Mouse (Mus musculus) left cerebral cortex, postnatal 14 days (tissue): ENCODE measurements at regions not wholly inside any gene's neighbourhood (a gene's known extent, or its start where the extent isn't known, plus 50 kb on each side); places are given as distances from the start of the nearest gene placed in this dataset.

Experiments
- DNase-seq, 2 experiments: peaks; one replicate each; pipeline ENCODE4 v3.0.0; 2021 to 2022; ENCODE audit warnings: low spot score in 2 of 2, mixed read lengths in 1 of 2
- intact Hi-C: fragments of 180-260 bp; cut with DNase I; formaldehyde crosslinking; loops from one replicate; pipeline ENCODE4 v1.15.1; 2025

DNA sequence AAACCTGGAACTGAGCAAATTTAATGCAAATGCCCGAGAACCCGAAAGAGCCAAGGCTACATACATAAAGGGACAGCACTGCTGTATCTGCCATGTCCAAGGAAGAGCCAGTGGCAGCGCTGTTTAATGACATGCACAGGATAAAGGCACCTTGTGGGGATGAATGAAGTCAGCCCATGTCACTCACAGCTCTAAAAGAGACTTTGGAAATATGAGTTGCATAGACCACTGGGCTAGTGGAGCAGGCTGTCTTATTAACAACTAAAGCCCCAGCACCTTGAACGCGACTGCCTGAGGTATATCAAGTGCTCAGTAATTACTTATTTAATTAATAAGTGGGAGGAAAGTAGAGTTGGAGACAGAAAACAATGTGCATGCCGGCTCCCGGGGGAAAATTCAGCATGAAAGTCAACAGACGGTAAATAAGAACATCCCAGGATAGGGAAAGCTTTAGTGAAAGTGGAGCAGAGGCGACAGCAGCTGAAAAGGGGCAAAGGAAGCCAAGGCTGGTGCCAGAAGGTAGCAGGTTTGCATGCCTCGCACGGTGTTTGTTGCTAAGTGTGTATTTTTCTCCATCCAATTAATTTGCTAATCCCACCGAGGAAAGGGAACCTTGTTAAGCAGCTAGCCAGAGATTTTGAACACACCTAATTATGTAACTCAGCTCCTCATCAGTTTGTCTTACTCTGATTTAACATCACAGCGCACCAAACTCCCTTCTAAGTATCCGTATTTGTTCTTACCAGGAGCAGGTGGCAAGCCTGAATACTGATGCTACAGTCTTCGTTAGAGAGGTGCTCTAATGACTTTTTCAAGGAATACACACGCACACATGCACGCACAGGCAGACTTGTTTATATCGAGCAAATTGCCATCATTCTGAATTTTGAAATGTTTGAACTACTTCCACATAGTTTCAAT, 167.4 kb downstream of the Triml1 start:
- no peak for DNase-seq
- intact Hi-C loops, result no loop called here

DNA sequence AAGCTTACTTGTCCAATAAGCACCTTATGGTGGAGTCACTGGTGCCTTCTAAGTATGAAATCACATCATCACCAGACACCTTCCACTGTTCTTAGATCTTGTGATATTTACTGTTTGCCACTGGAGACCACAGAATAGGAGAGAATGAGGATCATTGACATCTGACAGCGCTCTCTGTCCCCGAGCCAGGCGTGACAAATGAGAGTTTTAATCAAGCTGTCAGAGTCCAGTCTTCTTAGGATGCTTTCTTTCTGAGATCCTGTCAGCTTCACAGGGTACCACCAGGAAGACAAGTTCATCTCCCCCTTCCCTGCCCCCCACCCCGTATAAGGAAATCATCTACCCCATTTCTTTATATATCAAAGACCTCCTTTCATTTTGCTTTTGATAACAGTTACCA, 168.7 kb downstream of the Triml1 start:
- intact Hi-C loops, result no loop called here
- DNase-seq, result no peak

DNA sequence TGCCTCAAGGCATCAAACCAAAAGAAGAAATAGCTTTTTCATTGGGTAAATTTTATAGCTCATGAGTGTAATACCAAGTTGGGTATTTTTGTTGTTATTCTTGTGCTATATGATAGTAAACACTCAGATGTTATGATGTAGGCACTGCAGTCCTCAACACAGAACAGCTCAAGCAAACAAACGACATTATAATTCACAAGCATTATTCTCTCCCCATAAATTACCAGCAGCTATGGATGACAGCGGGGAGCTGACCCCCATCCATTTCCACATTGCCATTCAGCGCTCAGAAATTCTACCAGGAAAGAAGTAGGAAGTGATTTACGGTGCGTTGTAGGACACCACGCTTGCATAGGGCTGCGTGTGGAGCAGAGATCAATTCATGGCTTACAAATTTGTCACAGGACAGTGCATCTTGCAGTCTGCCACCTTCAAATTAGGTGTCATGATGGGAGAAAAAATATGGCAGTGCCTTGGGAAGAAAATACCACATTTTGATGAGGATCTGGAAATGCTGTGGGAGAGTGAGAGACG, 173.4 kb downstream of the Triml1 start:
- intact Hi-C loops, result no loop called here
- no peak for DNase-seq

DNA sequence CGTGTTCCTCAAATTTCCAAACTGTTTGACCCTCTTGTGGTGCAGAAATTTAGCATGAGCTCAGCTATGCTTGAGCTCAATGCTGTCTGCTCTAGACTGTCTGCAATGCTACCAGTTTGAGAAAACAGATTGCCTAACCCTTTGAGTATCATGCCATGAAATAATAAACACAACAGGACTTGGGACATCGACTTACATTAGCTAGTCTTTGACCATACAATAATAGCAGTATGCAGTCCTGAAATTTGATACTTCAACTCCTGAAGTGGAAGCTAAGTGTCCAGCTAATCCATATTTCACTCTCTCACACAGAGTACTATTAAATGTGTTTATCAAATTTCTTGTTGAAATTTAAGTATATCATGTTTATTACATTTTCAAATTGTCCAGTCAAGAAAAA, 176.8 kb downstream of the Triml1 start:
- intact Hi-C loops, result no loop called here

DNA sequence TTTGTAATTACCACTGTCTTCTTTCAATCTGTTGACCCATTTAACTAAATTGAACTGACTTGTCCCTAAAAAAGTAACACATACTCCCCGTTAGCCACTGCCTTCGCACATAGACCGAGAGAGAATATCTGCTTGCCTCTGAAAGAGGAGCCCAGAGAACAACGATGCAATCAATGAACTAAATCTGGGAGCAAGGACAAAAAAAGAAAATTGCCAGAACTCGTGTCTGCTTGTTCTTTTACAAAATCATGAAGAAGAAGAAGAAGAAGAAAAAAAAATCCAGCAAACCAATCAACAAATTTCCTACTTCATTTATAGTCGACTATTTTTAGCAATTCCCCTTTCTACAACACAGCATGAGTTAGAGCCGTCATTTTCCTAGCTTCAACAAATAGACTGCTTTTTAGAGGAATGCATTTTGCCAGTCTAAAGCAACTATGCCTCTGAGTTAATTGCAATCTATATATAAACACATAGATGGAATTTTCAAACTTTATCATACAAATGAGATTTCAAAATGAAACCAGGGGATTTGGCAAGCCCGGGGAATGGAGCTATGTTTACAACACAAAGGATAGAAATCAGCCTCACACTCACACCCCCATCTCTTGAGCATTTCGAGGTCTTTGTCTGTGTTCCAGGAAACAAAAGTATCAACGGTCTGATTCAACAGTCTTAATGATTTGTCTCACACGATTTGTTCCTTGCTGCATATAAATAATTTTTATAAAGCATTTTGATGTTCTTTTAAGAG, 183.1 kb downstream of the Triml1 start:
- peak; percentile 7 to 17 for DNase-seq
- intact Hi-C loops, result no loop called here

More for the DNA sequence above, 176.8 kb downstream of the Triml1 start:
- no peak for DNase-seq

DNA sequence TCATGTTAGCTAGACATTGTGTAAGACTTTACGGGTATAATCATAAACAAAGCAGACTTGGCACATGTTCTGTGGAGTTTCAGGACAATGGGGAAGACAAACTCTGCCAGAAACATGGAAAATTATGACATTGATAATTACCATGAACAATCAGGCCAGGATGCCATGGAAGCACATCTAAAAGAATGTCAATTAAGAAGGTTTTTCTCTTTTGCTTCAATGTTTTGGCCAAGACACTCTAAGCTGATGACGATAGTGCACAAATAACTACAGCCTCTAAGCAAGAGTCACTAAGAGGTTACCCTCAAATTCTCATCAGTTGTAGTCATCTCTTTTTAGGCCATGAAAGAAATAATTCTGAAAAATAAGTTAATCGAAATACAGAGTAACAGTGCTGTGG, 208.7 kb downstream of the Triml1 start:
- DNase-seq, result no peak
- intact Hi-C loops, result no loop called here

DNA sequence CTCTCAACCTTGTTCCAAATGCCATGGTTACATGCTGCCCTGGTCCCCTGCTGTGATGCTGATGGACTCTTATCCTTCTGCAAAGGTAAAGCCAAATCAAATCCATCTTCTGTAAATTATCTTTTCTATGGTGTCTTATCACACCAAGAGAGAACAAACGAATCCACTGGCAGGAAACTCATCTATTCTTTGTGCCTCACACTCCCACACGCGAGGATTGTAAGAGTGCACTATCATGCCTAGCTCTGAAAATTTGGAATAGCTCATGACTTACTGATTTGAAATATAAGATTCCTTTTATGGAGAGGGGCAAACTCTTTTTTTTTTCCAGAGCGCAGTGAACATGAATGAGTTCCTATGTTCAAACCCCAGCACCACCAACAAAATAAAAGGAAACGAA, 249.6 kb downstream of the Triml1 start:
- intact Hi-C loops, result no loop called here
- DNase-seq, result no peak

DNA sequence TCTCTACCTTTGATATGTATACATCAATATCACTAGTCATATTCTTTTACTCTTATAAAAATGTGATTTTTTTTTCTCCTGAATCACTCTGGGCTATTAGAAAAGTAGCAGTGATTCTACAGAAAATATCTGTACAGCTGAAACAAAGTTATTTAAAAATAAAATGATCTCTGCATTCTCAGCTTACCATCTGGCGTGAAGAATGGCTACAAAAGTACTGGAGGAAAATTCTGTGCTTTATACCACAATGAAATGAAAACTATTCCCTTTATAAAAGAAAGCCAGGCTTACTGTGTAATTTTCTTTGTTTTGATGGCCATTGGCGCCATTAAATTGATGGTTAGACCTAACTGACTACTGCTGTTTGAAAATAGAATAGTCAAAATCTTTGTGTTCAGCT, 254.8 kb downstream of the Triml1 start:
- intact Hi-C loops, result no loop called here
- peak in 1 of 2 experiments; percentile 5 for DNase-seq

DNA sequence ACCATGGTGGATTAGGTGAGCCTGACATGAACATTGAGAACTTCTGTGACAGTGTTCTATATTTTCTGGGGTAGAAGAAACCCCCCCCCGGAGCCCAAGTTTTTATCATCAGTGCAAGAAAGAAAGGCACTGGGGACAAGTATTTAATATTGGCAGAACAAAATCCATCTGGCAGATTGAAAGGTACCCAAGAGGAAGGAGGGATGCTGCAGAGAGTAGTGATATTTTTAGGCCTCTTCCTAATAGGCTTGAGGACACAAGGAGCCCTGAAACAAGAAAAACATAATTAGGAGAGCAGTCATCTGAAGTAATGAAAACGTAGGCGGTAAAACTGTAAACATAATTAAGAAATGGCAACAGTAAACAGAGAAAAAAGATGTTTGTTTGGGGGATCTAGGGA, 271.0 kb downstream of the Triml1 start:
- intact Hi-C loops, result no loop called here

More for the DNA sequence above, 271.0 kb downstream of the Triml1 start:
- DNase-seq, result no peak
